Mouse (Mus musculus): ENCODE results near the gene Rap1gap. TPM values are rescaled to one million over a fixed set of nuclear protein-coding genes. Genes with fewer than 3 reads are reported as not detected.
A peak's percentile ranks its signal among the peaks of the same experiment; 100 is the strongest.

The Rap1gap gene
- polyA plus RNA-seq, 1 experiment from 2014 or later, result 19.9 TPM

DNA sequence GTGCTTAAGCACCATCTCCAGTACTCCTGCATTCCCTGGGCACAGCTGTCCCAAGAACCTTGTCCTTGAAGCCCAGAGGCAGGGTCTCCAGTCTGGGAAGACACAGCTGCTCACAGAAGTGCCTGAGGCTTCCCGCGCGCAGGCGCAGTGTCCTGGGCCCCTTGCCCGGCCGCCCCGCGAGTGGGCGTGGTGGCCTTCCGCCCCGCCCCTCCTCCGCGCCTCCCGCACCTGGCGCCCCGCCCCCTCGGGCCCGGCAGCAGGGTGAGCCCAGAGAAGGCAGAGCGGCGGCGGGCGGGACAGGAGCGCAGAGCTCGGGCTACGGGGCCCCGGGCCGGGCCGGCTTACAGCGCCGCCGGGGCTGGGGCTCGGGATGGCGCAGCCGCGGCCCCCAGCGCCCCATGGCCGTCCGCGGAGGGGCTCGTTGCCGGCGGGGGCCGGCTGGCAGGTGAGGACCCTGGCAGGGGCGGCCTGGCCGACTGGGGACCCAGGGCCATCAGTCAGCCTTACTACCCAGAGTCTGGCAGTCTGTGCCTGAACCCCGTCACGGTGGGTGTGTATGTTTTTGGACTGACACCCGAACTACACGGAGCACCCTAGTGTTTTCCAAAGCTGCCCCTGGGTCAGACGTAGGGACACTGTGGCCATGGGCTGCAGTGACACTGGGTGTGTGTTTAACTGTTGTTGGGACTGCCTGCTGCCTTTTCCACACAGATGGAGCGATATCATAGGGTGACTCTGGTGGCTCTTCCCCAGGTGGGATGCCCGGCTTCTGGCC, 42.9 kb downstream of the Rap1gap start:
- peak; percentile 84 for ATAC-seq (ENCODE audit: insufficient number of reproducible peaks, low FRiP score, low TSS enrichment, low read depth)
- Histone ChIP-seq H3K9ac (peak overlapping the region; percentile 58), H3K27ac (replicated peaks) (0 out of 2 replicates have a peak overlapping the region, but pooled peaks have one; percentile 22), H3K4me1 (peaks cover 28% of the 10 kb centered on the region), H3K4me2 (replicated peaks) (peak overlapping the region; percentile 95), H3K4me3 (replicated peaks) (peak overlapping the region; percentile 61), H3K36me3 (no peaks in the 10 kb centered on the region), H3K27me3 (0 out of 2 replicates have a peak, but pooled peaks cover 3% of the 10 kb centered on the region), H3K9me3 (replicated peaks) (no peaks in the 10 kb centered on the region)
- 4% methylated on average over 52 of the region's 52 CpGs for WGBS

- Histone ChIP-seq H3K36me3 (no peaks in the 10 kb centered on the region), H3K27ac (replicated peaks) (no peak overlapping the region), H3K9me3 (replicated peaks) (no peaks in the 10 kb centered on the region), H3K4me2 (replicated peaks) (no peak overlapping the region), H3K27me3 (no peaks in the 10 kb centered on the region), H3K9ac (no peak overlapping the region), H3K4me3 (replicated peaks) (no peak overlapping the region), H3K4me1 (peaks cover 11% of the 10 kb centered on the region)
- 90% methylated on average over 13 of the region's 13 CpGs for WGBS
- no peak for ATAC-seq (ENCODE audit: insufficient number of reproducible peaks, low FRiP score, low TSS enrichment, low read depth)
Measured at GRCm38 (mm10) chr4:137712963-137713362, 48.4 kb downstream of the Rap1gap start.

GRCm38 (mm10) chr4:137714020-137714624, 49.6 kb downstream of the Rap1gap start:
- no peak overlapping the region for H3K27ac ChIP-seq (replicated peaks)
- no peak for ATAC-seq (ENCODE audit: insufficient number of reproducible peaks, low FRiP score, low TSS enrichment, low read depth)
- no peaks in the 10 kb centered on the region for H3K9me3 ChIP-seq (replicated peaks)
- 32% methylated on average over 8 of the region's 8 CpGs for WGBS
- no peaks in the 10 kb centered on the region for H3K27me3 ChIP-seq
- H3K9ac ChIP-seq, result no peak overlapping the region
- H3K4me1 ChIP-seq, result peaks cover 10% of the 10 kb centered on the region
- H3K4me3 ChIP-seq (replicated peaks), result no peak overlapping the region
- no peak overlapping the region for H3K4me2 ChIP-seq (replicated peaks)
- no peaks in the 10 kb centered on the region for H3K36me3 ChIP-seq

- ATAC-seq (ENCODE audit: insufficient number of reproducible peaks, low FRiP score, low TSS enrichment, low read depth), result no peak
- Histone ChIP-seq H3K4me1 (peaks cover 20% of the 10 kb centered on the region), H3K36me3 (no peaks in the 10 kb centered on the region), H3K9me3 (replicated peaks) (no peaks in the 10 kb centered on the region), H3K27ac (replicated peaks) (no peak overlapping the region), H3K27me3 (no peaks in the 10 kb centered on the region), H3K4me2 (replicated peaks) (no peak overlapping the region), H3K4me3 (replicated peaks) (no peak overlapping the region), H3K9ac (no peak overlapping the region)
- 50% methylated on average over 7 of the region's 7 CpGs for WGBS
Measured at GRCm38 (mm10) chr4:137717005-137717404, 52.5 kb downstream of the Rap1gap start.

GRCm38 (mm10) chr4:137717671-137718070, 53.1 kb downstream of the Rap1gap start:
- ATAC-seq (ENCODE audit: insufficient number of reproducible peaks, low FRiP score, low TSS enrichment, low read depth), result no peak
- no peaks in the 10 kb centered on the region for H3K9me3 ChIP-seq (replicated peaks)

DNA sequence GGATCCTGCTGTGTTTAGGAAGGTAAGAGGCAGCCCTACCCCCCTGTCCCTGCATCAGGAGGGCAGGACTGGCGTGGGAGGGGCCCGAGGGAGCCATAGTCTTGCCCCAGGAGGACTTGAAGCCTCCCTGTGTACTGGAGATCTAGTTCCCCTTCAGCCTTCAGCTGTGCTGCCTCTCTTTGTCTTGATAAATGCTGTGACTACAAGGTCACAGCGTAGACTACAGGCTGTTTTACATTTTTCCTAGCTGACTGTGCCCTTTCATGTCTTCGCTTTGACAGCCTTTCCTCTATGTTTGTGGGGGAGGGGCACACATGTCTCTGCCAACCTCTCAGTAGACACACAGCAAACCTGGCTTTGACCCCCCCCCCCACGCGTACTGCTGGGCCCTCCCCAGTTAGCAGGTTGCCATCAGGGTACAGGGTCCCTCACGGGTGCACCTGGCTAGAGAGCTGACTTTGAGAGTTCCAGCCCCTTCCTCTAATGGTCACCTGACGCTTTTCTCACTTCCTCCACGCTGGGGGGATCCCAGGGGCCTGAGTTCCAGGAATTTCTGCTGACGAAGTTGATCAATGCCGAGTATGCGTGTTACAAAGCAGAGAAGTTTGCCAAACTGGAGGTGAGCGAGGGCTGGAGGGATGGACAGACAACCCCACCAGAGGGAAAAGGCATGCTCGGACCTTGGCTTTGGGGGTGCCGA, 55.0 kb downstream of the Rap1gap start:
- no peak for ATAC-seq (ENCODE audit: insufficient number of reproducible peaks, low FRiP score, low TSS enrichment, low read depth)
- Histone ChIP-seq H3K9ac (no peak overlapping the region), H3K27ac (replicated peaks) (no peak overlapping the region), H3K4me3 (replicated peaks) (no peak overlapping the region), H3K27me3 (peaks cover 17% of the 10 kb centered on the region), H3K9me3 (replicated peaks) (no peaks in the 10 kb centered on the region), H3K36me3 (no peaks in the 10 kb centered on the region), H3K4me1 (peaks cover 37% of the 10 kb centered on the region), H3K4me2 (replicated peaks) (0 out of 2 replicates have a peak overlapping the region, but pooled peaks have one; percentile 21)
- WGBS, result 27% methylated on average over 15 of the region's 15 CpGs

More at GRCm38 (mm10) chr4:137717671-137718070, 53.1 kb downstream of the Rap1gap start:
- peaks cover 20% of the 10 kb centered on the region for H3K4me1 ChIP-seq
- no peaks in the 10 kb centered on the region for H3K36me3 ChIP-seq
- no peaks in the 10 kb centered on the region for H3K27me3 ChIP-seq
- H3K4me3 ChIP-seq (replicated peaks), result no peak overlapping the region
- H3K27ac ChIP-seq (replicated peaks), result no peak overlapping the region
- 59% methylated on average over 15 of the region's 15 CpGs for WGBS
- H3K4me2 ChIP-seq (replicated peaks), result no peak overlapping the region
- no peak overlapping the region for H3K9ac ChIP-seq

- Histone ChIP-seq H3K36me3 (no peaks in the 10 kb centered on the region), H3K27ac (replicated peaks) (no peak overlapping the region), H3K4me2 (replicated peaks) (no peak overlapping the region), H3K4me1 (peaks cover 40% of the 10 kb centered on the region), H3K9ac (no peak overlapping the region), H3K27me3 (peaks cover 19% of the 10 kb centered on the region), H3K9me3 (replicated peaks) (no peaks in the 10 kb centered on the region), H3K4me3 (replicated peaks) (no peak overlapping the region)
- ATAC-seq (ENCODE audit: insufficient number of reproducible peaks, low FRiP score, low TSS enrichment, low read depth), result no peak
- WGBS, result 86% methylated on average over 15 of the region's 15 CpGs
Measured at GRCm38 (mm10) chr4:137721563-137721962, 57.0 kb downstream of the Rap1gap start.

DNA sequence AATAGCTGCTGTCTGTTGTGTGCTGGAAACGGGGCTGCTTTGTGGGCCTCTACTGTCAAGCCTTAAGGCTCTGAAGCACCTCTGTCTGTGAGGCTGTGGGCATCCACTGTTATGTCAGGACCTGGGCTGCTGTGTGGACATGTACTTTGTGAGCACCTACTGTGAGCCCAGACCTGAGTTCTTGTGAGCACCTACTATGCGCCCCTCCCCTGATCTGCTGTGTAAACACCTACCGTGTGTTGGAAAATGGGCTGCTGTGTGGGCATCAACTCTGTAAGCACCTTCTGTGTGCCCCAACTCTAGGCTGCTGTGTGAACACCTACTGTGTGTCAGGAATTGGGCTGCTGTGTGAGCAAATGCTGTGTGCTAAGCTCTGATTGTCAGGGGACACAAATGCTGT, 57.7 kb downstream of the Rap1gap start:
- peaks cover 20% of the 10 kb centered on the region for H3K27me3 ChIP-seq
- no peak overlapping the region for H3K9ac ChIP-seq
- 89% methylated on average over 3 of the region's 3 CpGs for WGBS
- no peaks in the 10 kb centered on the region for H3K36me3 ChIP-seq
- H3K4me2 ChIP-seq (replicated peaks), result no peak overlapping the region
- no peak overlapping the region for H3K27ac ChIP-seq (replicated peaks)
- no peak overlapping the region for H3K4me3 ChIP-seq (replicated peaks)
- ATAC-seq (ENCODE audit: insufficient number of reproducible peaks, low FRiP score, low TSS enrichment, low read depth), result no peak
- H3K4me1 ChIP-seq, result peaks cover 40% of the 10 kb centered on the region
- no peaks in the 10 kb centered on the region for H3K9me3 ChIP-seq (replicated peaks)

GRCm38 (mm10) chr4:137722692-137723427, 58.3 kb downstream of the Rap1gap start:
- 25% methylated on average over 12 of the region's 12 CpGs for WGBS
- no peak overlapping the region for H3K27ac ChIP-seq (replicated peaks)
- peak overlapping the region; percentile 42; the same call in 1 of the 2 replicates for H3K4me2 ChIP-seq (replicated peaks)
- H3K9ac ChIP-seq, result no peak overlapping the region
- no peak for ATAC-seq (ENCODE audit: insufficient number of reproducible peaks, low FRiP score, low TSS enrichment, low read depth)
- no peaks in the 10 kb centered on the region for H3K9me3 ChIP-seq (replicated peaks)
- H3K36me3 ChIP-seq, result no peaks in the 10 kb centered on the region
- H3K4me3 ChIP-seq (replicated peaks), result peak overlapping the region; percentile 19; the same call in 1 of the 2 replicates
- H3K4me1 ChIP-seq, result peaks cover 46% of the 10 kb centered on the region
- peaks cover 27% of the 10 kb centered on the region for H3K27me3 ChIP-seq

- peak overlapping the region; percentile 19 for H3K4me3 ChIP-seq (replicated peaks)
- no peaks in the 10 kb centered on the region for H3K36me3 ChIP-seq
- 34% methylated on average over 25 of the region's 25 CpGs for WGBS
- peaks cover 33% of the 10 kb centered on the region for H3K27me3 ChIP-seq
- H3K27ac ChIP-seq (replicated peaks), result no peak overlapping the region
- no peak overlapping the region; the same call in 1 of the 2 replicates for H3K9ac ChIP-seq
- no peak for ATAC-seq (ENCODE audit: insufficient number of reproducible peaks, low FRiP score, low TSS enrichment, low read depth)
- H3K9me3 ChIP-seq (replicated peaks), result no peaks in the 10 kb centered on the region
- peaks cover 50% of the 10 kb centered on the region for H3K4me1 ChIP-seq
- peak overlapping the region; percentile 42 for H3K4me2 ChIP-seq (replicated peaks)
Measured at GRCm38 (mm10) chr4:137723527-137723926, 59.0 kb downstream of the Rap1gap start.

All from embryonic facial prominence, embryonic 15.5 days (tissue).